Mouse (Mus musculus): ENCODE measurements around the gene Ppp1r13b. TPM values are rescaled to one million over a fixed set of nuclear protein-coding genes. Genes with fewer than 3 reads are reported as not detected.
A peak's percentile ranks its signal among the peaks of the same experiment; 100 is the strongest.

Ppp1r13b gene
- polyA plus RNA-seq, 1 experiment from 2014 or later, result 3.6 TPM

- no peak for ATAC-seq (ENCODE audit: insufficient read depth)
- no peaks in the 10 kb centered on the region for H3K27me3 ChIP-seq
- H3K27ac ChIP-seq (replicated peaks), result no peak overlapping the region
- H3K4me1 ChIP-seq (replicated peaks), result peaks cover 40% of the 10 kb centered on the region
- no peak overlapping the region for H3K4me3 ChIP-seq (replicated peaks)
- H3K9ac ChIP-seq, result no peak overlapping the region
- H3K4me2 ChIP-seq, result peak overlapping the region; percentile 33
- H3K9me3 ChIP-seq (replicated peaks), result no peaks in the 10 kb centered on the region
- H3K36me3 ChIP-seq (replicated peaks), result no peaks in the 10 kb centered on the region
- WGBS (ENCODE audit: insufficient replicate concordance), result 49% methylated on average over 24 of the region's 24 CpGs
Observed at GRCm38 (mm10) chr12:111936706-111937550, 29.0 kb upstream of the Ppp1r13b start.

GRCm38 (mm10) chr12:111933971-111934370 lies 26.1 kb upstream of the Ppp1r13b start:
- H3K27me3 ChIP-seq, result no peaks in the 10 kb centered on the region
- H3K9ac ChIP-seq, result no peak overlapping the region
- H3K4me1 ChIP-seq (replicated peaks), result peaks cover 38% of the 10 kb centered on the region
- ATAC-seq (ENCODE audit: insufficient read depth), result no peak
- H3K36me3 ChIP-seq (replicated peaks), result no peaks in the 10 kb centered on the region
- H3K27ac ChIP-seq (replicated peaks), result no peak overlapping the region
- no peaks in the 10 kb centered on the region for H3K9me3 ChIP-seq (replicated peaks)
- H3K4me2 ChIP-seq, result no peak overlapping the region
- 46% methylated on average over 2 of the region's 2 CpGs for WGBS (ENCODE audit: insufficient replicate concordance)
- H3K4me3 ChIP-seq (replicated peaks), result no peak overlapping the region

GRCm38 (mm10) chr12:111933032-111933704 lies 25.3 kb upstream of the Ppp1r13b start:
- WGBS (ENCODE audit: insufficient replicate concordance), result 41% methylated on average over 11 of the region's 11 CpGs
- H3K9me3 ChIP-seq (replicated peaks), result no peaks in the 10 kb centered on the region

GRCm38 (mm10) chr12:111932513-111932912 lies 24.6 kb upstream of the Ppp1r13b start:
- no peak for ATAC-seq (ENCODE audit: insufficient read depth)
- no peak overlapping the region for H3K4me2 ChIP-seq
- H3K9me3 ChIP-seq (replicated peaks), result no peaks in the 10 kb centered on the region
- H3K27ac ChIP-seq (replicated peaks), result no peak overlapping the region
- peaks cover 29% of the 10 kb centered on the region for H3K4me1 ChIP-seq (replicated peaks)
- no peaks in the 10 kb centered on the region for H3K36me3 ChIP-seq (replicated peaks)
- no peak overlapping the region for H3K4me3 ChIP-seq (replicated peaks)
- WGBS (ENCODE audit: insufficient replicate concordance), result 52% methylated on average over 3 of the region's 3 CpGs
- H3K27me3 ChIP-seq, result no peaks in the 10 kb centered on the region
- H3K9ac ChIP-seq, result no peak overlapping the region

More at GRCm38 (mm10) chr12:111933032-111933704, 25.3 kb upstream of the Ppp1r13b start:
- H3K27me3 ChIP-seq, result no peaks in the 10 kb centered on the region
- ATAC-seq (ENCODE audit: insufficient read depth), result peak; percentile 66; the same call in 1 of the 2 replicates
- no peak overlapping the region; the same call in 1 of the 2 replicates for H3K27ac ChIP-seq (replicated peaks)
- no peaks in the 10 kb centered on the region for H3K36me3 ChIP-seq (replicated peaks)
- H3K4me1 ChIP-seq (replicated peaks), result peaks cover 32% of the 10 kb centered on the region
- no peak overlapping the region for H3K4me3 ChIP-seq (replicated peaks)
- H3K9ac ChIP-seq, result no peak overlapping the region
- 0 out of 2 replicates have a peak overlapping the region, but pooled peaks have one; percentile 13 for H3K4me2 ChIP-seq

GRCm38 (mm10) chr12:111931411-111932025 lies 23.6 kb upstream of the Ppp1r13b start:
- ATAC-seq (ENCODE audit: insufficient read depth), result no peak
- no peaks in the 10 kb centered on the region for H3K36me3 ChIP-seq (replicated peaks)
- peaks cover 19% of the 10 kb centered on the region for H3K4me1 ChIP-seq (replicated peaks)

GRCm38 (mm10) chr12:111928411-111928966 lies 20.6 kb upstream of the Ppp1r13b start:
- Histone ChIP-seq H3K27ac (replicated peaks) (no peak overlapping the region), H3K9ac (no peak overlapping the region), H3K27me3 (no peaks in the 10 kb centered on the region), H3K36me3 (replicated peaks) (no peaks in the 10 kb centered on the region), H3K9me3 (replicated peaks) (no peaks in the 10 kb centered on the region), H3K4me3 (replicated peaks) (no peak overlapping the region), H3K4me2 (no peak overlapping the region), H3K4me1 (replicated peaks) (peaks cover 17% of the 10 kb centered on the region)
- 76% methylated on average over 18 of the region's 18 CpGs for WGBS (ENCODE audit: insufficient replicate concordance)
- no peak for ATAC-seq (ENCODE audit: insufficient read depth)

More at GRCm38 (mm10) chr12:111931411-111932025, 23.6 kb upstream of the Ppp1r13b start:
- Histone ChIP-seq H3K27me3 (no peaks in the 10 kb centered on the region), H3K4me3 (replicated peaks) (no peak overlapping the region), H3K9ac (no peak overlapping the region), H3K4me2 (no peak overlapping the region), H3K27ac (replicated peaks) (no peak overlapping the region), H3K9me3 (replicated peaks) (no peaks in the 10 kb centered on the region)
- 69% methylated on average over 9 of the region's 9 CpGs for WGBS (ENCODE audit: insufficient replicate concordance)

GRCm38 (mm10) chr12:111927338-111927737 lies 19.4 kb upstream of the Ppp1r13b start:
- H3K27me3 ChIP-seq, result no peaks in the 10 kb centered on the region
- H3K27ac ChIP-seq (replicated peaks), result no peak overlapping the region
- no peak overlapping the region for H3K4me3 ChIP-seq (replicated peaks)
- ATAC-seq (ENCODE audit: insufficient read depth), result no peak
- H3K36me3 ChIP-seq (replicated peaks), result no peaks in the 10 kb centered on the region
- H3K9me3 ChIP-seq (replicated peaks), result no peaks in the 10 kb centered on the region
- 59% methylated on average over 1 of the region's 1 CpGs for WGBS (ENCODE audit: insufficient replicate concordance)
- peaks cover 22% of the 10 kb centered on the region for H3K4me1 ChIP-seq (replicated peaks)
- H3K4me2 ChIP-seq, result no peak overlapping the region
- H3K9ac ChIP-seq, result no peak overlapping the region

GRCm38 (mm10) chr12:111923117-111923516 lies 15.2 kb upstream of the Ppp1r13b start:
- Histone ChIP-seq H3K9ac (no peak overlapping the region), H3K27me3 (peaks cover 21% of the 10 kb centered on the region; the same call in 1 of the 2 replicates), H3K36me3 (replicated peaks) (no peaks in the 10 kb centered on the region), H3K27ac (replicated peaks) (peak overlapping the region; percentile 72), H3K4me1 (replicated peaks) (peaks cover 25% of the 10 kb centered on the region), H3K9me3 (replicated peaks) (no peaks in the 10 kb centered on the region), H3K4me2 (peak overlapping the region; percentile 21; the same call in 1 of the 2 replicates), H3K4me3 (replicated peaks) (no peak overlapping the region)
- 50% methylated on average over 6 of the region's 6 CpGs for WGBS (ENCODE audit: insufficient replicate concordance)
- ATAC-seq (ENCODE audit: insufficient read depth), result peak; percentile 77

- ATAC-seq (ENCODE audit: insufficient read depth), result no peak
- Histone ChIP-seq H3K9ac (no peak overlapping the region), H3K27ac (replicated peaks) (no peak overlapping the region), H3K4me2 (no peak overlapping the region), H3K9me3 (replicated peaks) (no peaks in the 10 kb centered on the region), H3K4me1 (replicated peaks) (peaks cover 25% of the 10 kb centered on the region), H3K4me3 (replicated peaks) (no peak overlapping the region), H3K36me3 (replicated peaks) (no peaks in the 10 kb centered on the region), H3K27me3 (peaks cover 36% of the 10 kb centered on the region; the same call in 1 of the 2 replicates)
- WGBS (ENCODE audit: insufficient replicate concordance), result 19% methylated on average over 9 of the region's 9 CpGs
Observed at GRCm38 (mm10) chr12:111920046-111920445, 12.1 kb upstream of the Ppp1r13b start.

- Histone ChIP-seq H3K27ac (replicated peaks) (0 out of 2 replicates have a peak overlapping the region, but pooled peaks have one; percentile 6), H3K9ac (no peak overlapping the region)
Observed at GRCm38 (mm10) chr12:111916514-111917217, 8.8 kb upstream of the Ppp1r13b start.

More at GRCm38 (mm10) chr12:111916514-111917217, 8.8 kb upstream of the Ppp1r13b start:
- Histone ChIP-seq H3K4me3 (replicated peaks) (no peak overlapping the region), H3K4me2 (no peak overlapping the region), H3K36me3 (replicated peaks) (no peaks in the 10 kb centered on the region), H3K9me3 (replicated peaks) (no peaks in the 10 kb centered on the region), H3K27me3 (peaks cover 39% of the 10 kb centered on the region; the same call in 1 of the 2 replicates), H3K4me1 (replicated peaks) (peaks cover 4% of the 10 kb centered on the region; the same call in 1 of the 2 replicates)
- WGBS (ENCODE audit: insufficient replicate concordance), result 56% methylated on average over 12 of the region's 12 CpGs
- no peak for ATAC-seq (ENCODE audit: insufficient read depth)
